Comparison of ENCODE assay signal across 18 mouse cellular contexts in the genomic region with DNA sequence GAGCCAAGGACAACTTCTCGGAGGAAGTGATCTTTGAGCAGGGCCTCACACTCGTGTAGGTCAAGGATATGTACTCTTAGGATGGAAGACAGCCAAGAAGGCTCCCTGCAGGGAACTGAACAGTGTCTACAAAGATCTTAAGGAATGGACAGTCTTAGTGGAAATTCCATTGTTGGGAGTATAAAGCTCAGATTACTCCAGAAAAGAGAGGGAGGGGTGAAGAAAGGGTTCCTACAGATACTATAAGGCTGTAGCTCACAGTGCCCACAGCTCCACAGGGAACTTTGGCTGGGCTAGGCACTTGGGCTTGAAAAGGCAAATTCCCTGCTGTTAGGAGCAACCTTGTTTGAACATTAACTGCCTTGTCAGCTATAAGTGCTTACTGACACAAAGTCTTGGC.
"Had no signal": no experiment of that assay in that cellular context is flagged by ENCODE, and none has a peak within 500 bp of the region (broad histone marks: within the 10 kb centered on the region; RNA-seq: fewer than 3 reads in every experiment).

No protein-coding gene starts in this region.

- DNase-seq: layer of hippocampus, postnatal 36 days; liver, embryonic 13.5 days; lung, adult 2 months; lung, postnatal 36 days; midbrain, embryonic 14.5 days; right cerebral cortex, adult 18-20 months; right cerebral cortex, postnatal 14 days; right cerebral cortex, postnatal 4 days; thymus, adult 2 months; thymus, postnatal 14 days; thymus, postnatal 4 days had no signal

- H3K27ac ChIP-seq: kidney, embryonic 15.5 days; left cerebral cortex, adult 2 months; liver, embryonic 13.5 days; midbrain, embryonic 10.5 days; neural tube, embryonic 12.5 days; neural tube, embryonic 15.5 days; stomach, postnatal 0 days had no signal

- H3K36me3 ChIP-seq: kidney, embryonic 15.5 days; liver, embryonic 13.5 days; midbrain, embryonic 10.5 days; neural tube, embryonic 12.5 days; neural tube, embryonic 15.5 days had no signal

- H3K27me3 ChIP-seq: kidney, embryonic 15.5 days; liver, embryonic 13.5 days; megakaryocyte, embryonic 14.5 days; neural tube, embryonic 12.5 days; neural tube, embryonic 15.5 days had no signal

- H3K4me3 ChIP-seq: kidney, embryonic 15.5 days; left cerebral cortex, adult 2 months; liver, embryonic 13.5 days; megakaryocyte, embryonic 14.5 days; midbrain, embryonic 10.5 days; neural tube, embryonic 12.5 days; neural tube, embryonic 15.5 days had no signal

- H3K4me1 ChIP-seq: kidney, embryonic 15.5 days; liver, embryonic 13.5 days; megakaryocyte, embryonic 14.5 days; midbrain, embryonic 10.5 days; neural tube, embryonic 12.5 days; neural tube, embryonic 15.5 days had no signal
